Mouse (Mus musculus) spleen, adult 12 weeks (tissue): ENCODE measurements around the gene Ldlr.
"Not testable (repeated sequence)": the region's sequence is repeated elsewhere in the genome, so short reads cannot be mapped to it uniquely, and the experiment has no call there.

Experiments used
- DNase-seq: peaks from one replicate; pipeline ENCODE4 v3.0.0; 2022; ENCODE audit warnings: low spot score

The Ldlr gene

GRCm38 (mm10) chr9:21754516-21755321, 31.4 kb downstream of the Ldlr start:
- no peak for DNase-seq

DNA sequence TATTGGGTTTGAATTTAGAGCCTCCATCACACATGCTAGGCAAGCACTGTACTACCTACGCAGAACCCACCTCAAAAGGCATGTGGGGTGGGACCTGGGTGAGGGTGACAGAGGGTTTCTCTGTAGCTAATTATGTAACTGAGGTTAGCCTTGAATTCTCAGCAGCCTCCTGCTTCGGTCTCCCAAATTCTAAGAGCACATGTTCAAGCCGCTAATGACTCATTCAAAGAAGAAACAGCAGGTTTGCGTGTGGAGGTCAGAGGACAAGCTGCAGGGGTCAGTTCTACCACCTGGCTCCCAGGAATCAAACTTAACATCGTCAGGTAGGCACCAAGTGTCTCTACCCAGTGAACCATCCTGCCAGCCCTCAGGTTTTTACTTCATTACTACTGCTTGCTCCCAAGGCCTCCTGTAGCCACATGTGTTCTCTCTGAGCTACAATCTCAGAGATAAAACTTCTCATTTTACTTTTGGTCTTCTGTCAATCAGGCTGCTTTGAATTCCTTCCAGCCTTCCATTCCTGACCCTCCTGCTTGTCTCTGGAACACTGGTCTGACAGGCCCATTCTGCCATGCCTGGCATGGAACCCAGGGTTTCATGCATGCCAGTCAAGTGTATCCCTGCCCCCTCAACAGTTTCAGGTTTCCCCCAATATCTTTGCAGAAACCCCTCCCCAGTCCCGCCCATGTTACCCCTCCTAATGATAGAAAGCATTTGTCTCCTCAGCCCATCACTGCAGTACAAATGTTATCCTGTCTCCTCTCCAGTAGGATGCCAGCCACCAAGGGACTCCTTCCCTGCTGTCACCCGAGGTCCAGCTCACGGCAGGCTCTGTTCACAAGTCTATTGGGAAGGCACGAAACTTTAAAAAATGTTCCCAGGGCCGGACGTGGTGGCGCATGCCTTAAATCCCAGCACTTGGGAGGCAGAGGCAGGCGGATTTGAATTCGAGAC, 35.6 kb downstream of the Ldlr start:
- DNase-seq: no peak

DNA sequence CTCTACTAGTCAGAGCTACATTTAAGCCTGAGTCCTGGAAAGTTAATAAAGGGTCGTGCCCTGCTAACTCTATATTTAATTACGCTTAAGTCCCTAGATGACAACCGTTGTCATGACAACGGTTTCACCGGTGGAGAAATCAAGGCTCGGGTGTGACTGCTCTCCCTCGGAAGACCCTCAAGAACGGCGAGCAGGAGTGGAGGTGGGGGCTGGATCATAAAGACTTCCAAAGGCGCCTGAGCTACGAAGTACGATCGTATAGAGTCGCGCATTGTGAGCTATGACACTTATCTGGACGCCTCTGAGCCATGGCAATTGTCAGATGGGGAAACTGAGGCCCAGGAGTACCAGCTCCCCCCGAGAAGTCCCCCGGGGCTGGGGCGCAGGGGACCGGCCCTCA, 36.4 kb downstream of the Ldlr start:
- no peak for DNase-seq

GRCm38 (mm10) chr9:21760155-21761088, 37.1 kb downstream of the Ldlr start, which contains the start of gene Spc24:
Spc24 (minus strand) TSS chr9:21760303.
- DNase-seq: peak; percentile 88

- DNase-seq: no peak
These were observed 38.9 kb downstream of the Ldlr start for GRCm38 (mm10) chr9:21762135-21762534.

- no peak for DNase-seq
These were observed 41.1 kb downstream of the Ldlr start for GRCm38 (mm10) chr9:21764084-21764999.

GRCm38 (mm10) chr9:21767896-21768295, 44.6 kb downstream of the Ldlr start:
- DNase-seq: no peak

DNA sequence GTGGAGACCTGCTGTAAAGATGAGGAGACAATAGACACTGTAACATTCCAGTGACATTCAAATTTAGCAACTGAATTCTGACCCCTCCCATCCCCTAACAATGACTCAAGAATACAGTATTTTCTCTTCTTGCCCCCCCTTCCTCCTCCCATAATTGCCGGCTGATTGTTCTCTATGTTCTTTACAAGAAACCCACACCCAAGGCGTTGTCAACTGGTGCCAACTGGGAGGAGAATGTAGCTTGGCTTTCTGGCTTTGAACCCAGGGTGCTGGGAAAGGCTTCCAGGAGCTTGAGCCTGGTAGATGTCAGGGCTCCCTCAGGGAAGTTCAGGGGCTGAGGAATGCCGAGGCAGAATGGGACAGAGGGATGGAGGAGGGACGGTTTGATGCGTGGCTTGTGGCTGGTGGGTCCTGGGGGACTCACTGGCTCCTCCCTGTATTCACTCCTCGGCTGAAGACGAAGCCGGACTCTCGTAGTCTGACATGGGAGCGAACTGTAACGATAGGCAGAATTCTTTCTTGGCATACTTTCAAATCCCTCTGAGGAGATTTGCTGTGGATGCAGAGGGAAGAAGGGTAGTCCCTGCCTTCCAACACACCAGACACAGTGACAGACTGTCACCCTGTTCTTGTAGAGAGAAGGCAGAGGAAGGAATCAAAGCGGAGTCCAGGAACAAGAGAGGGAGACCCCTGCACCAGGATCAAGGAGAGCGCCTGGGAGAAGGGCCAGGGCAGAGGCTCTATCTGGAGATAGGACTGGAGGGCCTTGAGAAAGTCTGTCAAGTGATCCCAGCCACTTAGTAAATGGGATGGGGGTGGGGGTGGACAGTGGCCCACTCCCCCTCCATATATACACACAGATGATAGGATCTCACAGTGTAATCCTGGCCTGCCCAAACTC, 45.5 kb downstream of the Ldlr start:
- no peak for DNase-seq

DNA sequence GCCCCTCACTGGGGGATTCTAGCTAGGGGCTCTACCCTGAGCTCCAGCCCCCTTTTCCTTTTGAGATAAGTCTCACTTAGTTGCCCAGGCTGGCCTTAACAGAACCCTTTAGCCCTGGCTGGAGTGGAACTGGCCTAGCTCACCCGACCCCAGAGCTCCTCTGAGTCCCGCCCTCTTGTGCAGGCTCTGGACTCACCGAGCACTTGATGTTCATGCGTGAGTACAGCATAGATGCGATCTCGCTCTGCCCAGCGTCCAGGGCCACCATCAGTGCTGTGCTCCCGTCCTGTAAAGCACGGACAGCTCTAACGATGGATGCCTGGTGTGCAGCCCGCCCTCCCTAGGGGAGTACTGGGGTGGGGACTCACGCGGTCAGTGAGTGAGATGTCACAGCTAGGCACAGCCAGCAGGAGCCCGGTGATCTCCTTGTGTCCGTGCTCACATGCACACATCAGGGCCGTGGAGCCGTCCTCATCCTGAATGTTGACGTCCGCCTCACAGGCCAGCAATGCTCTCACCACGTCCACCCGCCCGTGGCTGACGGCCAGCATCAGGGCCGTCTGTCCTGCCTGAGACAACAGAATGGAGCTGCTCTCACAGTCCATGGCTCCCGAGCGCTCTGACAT, 46.4 kb downstream of the Ldlr start:
- no peak for DNase-seq

DNA sequence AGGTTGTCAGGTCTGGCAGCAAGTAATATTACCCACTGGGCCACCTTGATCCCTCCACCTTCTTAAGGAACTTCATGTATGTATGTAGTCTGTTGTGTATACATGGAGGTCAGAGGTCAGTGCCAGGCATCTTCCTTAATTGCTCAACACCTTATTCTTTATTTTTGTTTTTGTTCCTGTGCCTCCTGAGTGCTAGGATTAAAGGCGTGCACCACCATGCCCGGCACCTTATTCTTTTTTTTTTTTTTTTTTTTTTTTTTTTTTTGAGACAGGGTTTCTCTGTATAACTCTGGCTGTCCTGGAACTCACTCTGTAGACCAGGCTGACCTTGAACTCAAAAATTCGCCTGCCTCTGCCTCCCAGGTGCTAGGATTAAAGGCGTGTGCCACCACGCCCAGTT, 50.1 kb downstream of the Ldlr start:
- not testable (repeated sequence) for DNase-seq

DNA sequence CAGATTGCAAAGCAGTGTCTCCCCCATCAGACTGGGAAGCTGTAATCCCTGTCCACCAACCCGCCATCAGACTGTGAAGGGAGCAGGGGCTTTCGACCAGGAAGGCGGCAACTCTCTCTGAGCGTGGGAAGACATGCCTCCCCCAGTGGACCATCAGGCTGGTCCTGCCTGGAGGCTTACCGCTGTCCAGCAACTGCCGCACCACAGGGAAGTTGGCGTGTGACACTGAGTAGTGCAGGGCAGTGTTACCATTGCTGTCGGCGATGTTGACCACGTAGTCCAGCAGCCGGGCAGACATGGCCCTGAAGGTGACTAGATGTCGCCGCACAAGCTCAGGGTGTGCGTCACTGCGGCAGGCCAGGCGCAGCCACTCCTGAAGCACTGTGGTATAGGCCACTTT, 51.1 kb downstream of the Ldlr start:
- no peak for DNase-seq

- no peak for DNase-seq
These were observed 54.4 kb downstream of the Ldlr start for GRCm38 (mm10) chr9:21777726-21778125.

DNA sequence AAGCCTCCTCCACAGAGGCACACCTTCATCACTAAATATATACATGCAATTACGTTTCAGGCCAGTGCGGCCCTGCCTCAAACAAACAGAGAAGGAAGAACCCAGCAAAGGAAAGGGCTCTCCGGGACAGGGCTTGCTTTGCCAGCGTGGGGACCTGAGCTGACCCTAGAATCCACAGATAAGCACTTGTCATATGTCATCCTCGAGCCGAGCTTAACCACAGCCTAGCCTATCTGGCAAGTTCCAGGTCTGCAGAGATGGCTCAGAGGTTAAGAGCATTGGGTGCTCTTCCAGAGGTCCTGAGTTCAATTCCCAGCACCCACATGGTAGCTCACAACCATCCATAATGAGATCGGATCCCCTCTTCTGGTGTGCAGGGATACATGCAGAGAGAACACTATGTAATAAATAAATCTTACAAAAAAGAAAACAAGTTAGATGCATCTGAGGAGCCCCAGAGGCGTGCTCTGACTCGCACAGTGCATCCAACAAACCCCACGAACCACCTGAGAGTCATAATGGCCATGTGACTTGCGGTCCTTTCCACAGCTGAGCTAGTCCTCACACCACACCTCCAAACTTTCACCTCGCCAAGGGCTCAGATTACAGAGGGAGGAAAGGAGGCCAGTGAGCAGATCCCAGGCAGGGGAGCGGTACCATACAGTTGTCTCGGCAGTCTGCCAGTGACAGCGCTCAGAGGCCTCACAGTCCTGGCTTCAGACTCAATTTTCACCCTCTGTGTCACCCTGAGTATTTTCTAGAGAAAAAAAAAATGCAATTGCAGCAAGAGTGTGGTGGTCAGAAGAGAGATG, 58.6 kb downstream of the Ldlr start:
- DNase-seq: no peak

DNA sequence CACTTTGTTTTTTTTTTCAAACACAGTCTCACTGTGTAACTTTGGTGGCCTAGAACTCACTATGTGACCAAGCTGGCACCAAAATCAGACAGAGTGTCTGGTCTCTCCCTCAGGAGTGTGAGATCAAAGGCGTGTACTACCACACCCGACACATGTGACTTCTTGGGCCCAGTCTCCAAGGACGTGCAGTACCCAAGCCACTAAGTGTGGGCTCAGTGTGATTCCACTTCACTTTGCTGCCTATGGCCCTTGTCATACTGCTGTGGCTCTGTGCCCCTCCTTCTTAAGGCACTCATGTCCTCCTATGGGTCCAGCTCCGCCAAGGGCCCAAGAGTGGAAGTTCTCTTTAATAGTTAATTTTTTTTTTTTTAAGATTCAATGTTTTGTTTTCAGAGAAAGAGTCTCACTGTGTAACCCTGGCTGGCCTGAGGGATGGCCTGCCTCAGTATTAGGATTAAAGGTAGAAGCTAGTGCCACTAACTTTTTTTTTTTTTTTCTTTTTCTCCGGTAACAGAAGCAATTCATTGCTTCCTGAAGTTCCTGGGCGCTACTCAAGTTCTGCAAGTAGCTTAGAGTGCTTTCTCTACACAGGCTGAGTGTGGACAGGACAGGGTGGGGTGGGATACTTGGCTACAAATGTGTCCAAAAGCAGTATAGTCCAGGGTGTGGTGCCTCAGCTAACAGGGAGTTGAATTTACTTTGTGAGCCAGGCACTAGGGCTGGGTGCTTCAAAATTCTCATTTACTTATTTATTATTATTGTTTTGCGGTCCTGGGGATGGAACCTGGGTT, 61.4 kb downstream of the Ldlr start:
- DNase-seq: no peak

DNA sequence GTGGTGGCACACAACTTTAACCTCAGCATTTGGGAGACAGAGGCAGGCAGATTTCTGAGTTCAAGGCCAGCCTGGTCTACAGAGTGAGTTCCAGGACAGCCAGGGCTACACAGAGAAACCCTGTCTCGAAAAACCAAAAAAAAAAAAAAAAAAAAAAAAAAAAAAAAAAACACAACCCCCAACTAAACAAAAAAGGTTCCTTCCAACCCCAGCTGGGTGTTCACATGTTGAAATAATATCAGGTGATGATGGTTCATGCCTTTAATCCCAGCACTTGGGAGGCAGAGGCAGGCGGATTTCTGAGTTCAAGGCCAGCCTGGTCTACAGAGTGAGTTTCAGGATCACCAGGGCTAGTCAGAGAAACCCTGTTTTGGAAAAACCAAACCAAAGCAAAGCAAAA, 63.0 kb downstream of the Ldlr start:
- not testable (repeated sequence) for DNase-seq

DNA sequence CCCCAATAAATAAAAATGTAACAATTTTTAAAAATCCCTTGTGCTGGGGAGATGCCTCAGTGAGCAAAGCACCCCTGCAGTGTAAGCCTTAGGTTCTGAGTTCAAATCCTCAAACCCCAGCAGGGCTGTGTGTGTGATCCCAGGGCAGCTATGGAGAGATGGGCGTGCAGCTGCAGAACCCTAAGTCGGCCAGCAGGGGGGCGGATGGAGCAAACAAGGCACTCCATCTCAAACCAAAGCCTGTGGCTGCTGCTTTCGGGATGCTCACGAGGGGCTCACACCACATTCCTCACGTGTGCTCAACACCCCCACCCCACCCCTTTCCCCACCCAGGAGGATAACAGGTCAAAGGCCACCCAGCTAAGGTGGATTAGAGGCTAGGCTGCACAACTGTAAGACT, 63.6 kb downstream of the Ldlr start:
- DNase-seq: no peak

- no peak for DNase-seq
These were observed 64.4 kb downstream of the Ldlr start for GRCm38 (mm10) chr9:21787654-21788053.

GRCm38 (mm10) chr9:21788234-21788633, 65.0 kb downstream of the Ldlr start:
- no peak for DNase-seq
